Mouse (Mus musculus): ENCODE measurements around the gene Acacb. TPM values are rescaled to one million over a fixed set of nuclear protein-coding genes. Genes with fewer than 3 reads are reported as not detected.

Acacb gene
- total RNA-seq, 2 experiments from 2014 or later: 120 to 133 TPM

DNA sequence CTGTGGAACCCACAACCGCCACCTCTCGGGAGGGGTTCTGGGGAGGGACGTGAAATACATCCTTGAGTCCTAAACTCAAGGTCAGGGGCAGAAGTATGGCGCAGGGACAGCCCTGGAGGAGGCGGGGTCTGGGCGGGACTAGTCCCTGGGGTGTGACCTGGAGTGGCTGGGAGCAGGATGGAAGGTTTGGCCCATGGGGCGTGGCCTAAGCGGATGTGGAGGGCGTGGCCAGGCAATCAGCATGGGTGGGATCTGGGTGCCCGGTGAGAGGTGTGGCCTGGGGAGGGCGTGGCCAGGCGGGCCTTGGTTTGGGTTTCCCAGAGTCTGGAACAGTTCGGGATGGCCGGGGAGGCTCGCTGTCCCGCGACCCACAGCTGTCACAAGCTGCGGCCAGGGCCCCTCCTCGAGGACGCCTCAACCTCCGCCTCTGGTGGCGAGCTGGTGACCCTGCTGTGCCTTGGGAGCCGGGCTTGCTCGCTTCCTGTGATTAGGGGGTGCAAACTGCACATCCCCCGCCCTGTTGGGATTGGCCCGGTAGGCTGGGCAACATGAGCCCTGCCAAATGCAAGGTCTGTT lies 29.3 kb downstream of the Acacb start:
- DNase-seq: peak; percentile 96

DNA sequence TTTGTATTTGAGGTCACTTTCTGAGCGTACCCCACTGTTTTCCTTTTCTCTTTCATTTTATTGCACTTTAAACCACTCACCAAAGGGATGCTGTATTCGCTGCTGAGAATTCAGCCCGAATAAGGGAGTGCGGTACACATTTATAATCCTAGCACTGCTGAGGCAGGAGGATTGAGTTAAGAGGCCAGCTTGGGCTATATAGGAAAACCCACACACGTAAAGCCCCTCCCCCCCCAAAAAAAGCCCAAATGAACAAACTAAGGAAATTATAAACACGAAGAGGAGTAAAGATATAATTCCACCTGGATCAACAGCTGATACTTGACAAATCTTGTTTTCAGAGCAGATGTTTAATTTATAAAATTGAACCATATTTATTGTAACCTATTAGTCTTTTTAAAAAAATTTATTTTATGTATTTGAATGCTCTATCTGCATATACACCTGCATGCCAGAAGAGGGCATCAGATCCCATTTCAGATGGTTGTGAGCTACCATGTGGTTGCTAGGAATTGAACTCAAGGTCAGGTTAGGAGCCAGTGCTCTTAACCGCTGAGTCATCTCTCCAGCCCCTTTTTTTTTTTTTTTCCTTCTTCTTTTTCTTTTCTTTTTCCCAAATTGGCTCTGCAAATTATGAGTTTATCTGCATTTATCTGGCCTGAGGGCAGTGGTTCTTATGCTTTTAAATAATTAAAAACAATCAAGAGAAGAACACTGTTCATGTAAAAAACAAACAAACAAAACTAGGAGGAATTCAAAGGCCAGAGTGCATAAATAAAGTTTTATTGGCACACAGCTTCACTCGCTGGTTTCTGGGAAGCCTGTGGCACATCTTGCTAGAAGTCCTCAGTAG lies 30.4 kb downstream of the Acacb start:
- DNase-seq: no peak

DNA sequence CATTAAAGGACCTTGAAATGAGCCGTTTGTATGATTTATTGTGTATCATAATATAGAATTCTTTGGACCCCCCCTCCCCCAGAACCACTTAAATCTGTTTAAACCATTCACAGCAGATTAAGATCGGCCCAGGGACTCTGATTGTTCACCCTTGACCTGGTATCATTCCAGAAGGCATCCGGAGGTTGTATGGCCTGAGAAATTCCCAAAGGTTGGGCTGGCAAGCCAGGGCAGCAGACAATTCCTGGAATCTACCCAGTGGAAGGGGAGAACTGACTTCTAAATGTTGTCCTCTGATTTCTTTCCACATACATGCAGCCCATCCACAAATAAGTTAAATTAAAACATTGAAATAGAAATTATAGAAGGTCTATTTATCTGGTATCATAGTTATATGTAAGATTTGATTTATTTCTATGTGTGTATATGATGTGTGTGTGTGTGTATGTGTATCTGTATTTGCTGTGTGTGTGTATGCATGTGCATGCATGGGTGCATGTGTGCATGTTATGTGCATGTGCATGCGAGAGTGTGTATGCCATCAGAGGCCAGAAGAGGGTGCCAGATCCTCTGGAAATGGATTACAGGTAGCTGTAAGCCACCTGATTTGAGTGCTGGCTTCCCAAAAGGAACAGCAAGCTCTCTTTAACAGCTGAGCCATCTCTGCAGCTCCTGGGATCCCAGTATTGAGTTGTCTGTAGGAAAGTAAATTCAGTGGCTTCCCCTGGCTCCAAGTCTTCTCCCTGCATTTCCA lies 31.8 kb downstream of the Acacb start:
- DNase-seq: no peak

DNA sequence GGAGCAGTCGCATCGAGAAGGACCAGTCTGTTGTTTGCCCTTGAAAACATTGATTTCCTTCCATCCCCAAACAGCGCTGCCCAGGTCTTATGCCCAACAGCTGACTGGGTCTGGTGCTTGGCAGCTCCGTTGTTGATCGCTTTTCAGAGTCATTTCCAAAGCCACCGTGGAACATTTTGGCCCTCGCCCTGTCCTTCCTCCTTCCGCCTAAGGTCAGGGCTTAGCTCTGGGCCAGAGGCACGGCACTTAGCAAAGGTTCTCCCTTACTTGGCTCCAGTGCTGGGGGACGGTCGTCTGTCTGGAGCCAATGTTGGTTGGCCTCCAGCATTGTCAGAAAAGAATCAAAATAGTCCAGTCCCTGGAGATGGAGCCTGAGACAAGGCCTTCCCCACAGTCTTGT lies 33.2 kb downstream of the Acacb start:
- DNase-seq: peak; percentile 84

DNA sequence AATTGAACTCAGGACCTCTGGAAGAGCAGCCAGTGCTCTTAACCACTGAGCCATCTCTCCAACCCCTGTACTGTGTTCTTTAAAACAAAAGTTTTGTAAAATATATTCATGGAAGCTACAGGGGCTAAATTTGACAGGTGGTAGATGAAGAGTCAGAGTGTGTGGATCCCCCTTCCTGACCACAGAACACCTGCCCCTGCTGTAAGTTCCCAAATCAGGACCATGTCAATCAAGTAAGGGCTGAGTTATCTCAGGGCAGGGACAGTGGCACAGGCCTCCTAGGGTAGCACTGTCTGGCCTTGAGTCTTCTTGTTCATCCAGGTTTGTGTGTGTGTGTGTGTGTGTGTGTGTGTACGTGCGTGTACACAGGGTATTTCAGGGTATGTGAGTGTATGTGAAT lies 37.2 kb downstream of the Acacb start:
- no peak for DNase-seq

DNA sequence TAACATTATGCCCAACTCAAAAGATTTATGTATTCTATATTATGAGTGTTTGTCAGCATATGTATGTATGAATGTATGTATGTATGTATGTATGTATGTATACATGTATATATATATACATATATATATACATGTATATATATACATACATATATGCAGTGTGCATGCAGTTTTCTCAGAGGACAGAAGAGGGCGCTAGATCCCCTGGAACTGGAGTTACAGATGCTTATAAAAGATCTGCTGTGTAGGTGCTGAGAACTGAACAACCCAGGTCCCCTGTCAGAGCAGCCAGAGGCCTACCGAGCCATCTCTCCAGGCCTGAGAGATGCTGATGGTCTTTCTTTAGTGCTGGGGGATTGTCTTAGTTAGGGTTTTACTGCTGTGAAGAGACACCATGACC lies 40.8 kb downstream of the Acacb start:
- no peak for DNase-seq

DNA sequence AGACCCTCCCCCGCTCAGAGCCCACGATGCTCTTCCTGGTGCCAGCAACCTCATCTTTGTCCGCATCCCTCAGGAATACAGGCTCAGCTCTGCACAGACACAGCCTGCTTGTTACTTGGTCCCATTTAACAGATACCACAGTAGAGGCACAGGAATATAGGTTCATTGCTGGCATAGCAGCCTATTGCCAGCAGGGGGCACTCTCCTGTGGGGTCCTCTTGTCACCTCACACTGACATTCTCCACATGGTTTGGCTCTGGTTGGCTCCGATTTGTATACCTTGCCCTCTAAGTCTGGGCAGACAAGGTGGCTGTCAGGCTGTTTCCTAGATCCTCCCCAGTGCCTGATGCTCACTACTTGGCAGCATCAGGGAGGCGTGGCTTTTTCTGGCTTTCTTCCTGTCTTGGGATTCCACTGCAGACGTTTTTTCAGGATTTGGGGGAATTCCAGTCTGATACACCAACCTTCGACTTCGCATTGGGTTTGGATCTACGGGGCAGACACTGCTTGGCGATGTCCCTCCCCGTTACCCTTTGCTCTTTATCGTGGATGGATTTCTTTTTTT lies 42.6 kb downstream of the Acacb start:
- no peak for DNase-seq

DNA sequence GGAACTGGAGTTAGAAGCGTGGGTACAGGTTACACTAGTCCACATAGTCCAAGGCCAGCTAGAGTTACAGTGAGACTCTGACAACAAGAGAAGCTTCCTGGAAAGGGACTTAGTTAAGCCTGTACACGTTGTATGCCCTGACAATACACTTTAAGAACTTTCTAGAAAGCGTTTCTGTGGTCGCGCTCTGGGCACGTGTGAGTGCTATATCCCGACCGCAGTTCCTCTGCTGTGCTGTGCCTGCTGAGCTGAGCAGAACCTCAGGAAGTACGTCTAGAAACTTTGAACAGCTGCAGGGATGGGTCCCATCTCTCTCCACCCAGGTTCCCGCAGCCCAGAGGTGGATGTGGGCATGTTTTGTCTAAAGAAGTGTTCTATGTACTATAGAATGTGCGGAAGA lies 47.8 kb downstream of the Acacb start:
- no peak for DNase-seq

DNA sequence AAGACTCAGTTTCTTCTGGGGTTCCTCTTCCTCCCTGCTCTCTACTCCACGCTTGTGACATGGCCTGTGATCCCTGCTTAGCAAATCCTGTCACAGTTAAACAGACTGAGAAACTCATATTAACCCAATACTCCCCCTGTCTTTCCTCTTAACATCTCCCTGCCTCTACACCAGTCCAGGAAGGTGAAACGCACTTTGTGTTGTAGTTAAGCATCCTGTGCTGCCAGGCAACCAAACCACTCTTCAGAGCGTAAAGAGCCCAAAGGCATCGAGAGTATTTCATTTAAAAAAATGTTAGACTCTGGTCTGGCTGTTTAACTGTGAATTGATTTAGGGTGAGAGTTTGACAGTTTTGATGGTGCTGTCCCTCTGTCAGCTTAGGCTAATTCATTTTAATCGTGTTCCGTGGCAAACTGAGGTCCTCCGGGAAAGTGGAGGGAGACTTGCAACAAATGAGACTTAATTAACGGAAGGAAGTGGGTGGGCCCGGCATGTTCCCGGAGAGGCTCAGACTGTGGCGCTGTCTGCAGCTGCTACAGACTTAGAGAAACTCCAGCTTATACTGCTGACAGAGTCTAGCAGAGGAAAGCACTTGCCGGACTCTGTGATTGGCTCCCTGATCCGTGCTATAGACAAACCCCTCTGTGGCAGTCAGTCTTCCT lies 52.9 kb downstream of the Acacb start:
- DNase-seq: no peak

DNA sequence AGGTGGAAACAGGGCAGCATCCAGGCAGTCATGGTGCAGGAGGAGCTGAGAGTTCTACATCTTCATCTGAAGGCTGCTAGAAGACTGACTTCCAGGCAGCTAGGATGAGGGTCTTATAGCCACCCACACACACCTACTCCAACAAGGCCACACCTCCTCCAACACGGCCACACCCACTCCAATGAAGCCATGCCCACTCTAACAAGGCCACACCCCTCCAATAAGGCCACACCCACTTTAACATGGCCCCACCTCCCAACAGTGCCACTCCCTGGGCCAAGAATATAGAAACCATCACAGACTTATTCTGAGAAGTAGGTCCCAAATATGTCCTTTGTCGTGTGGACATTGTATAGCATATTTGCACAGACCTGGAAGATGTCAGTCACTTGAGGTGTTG lies 59.8 kb downstream of the Acacb start:
- no peak for DNase-seq

DNA sequence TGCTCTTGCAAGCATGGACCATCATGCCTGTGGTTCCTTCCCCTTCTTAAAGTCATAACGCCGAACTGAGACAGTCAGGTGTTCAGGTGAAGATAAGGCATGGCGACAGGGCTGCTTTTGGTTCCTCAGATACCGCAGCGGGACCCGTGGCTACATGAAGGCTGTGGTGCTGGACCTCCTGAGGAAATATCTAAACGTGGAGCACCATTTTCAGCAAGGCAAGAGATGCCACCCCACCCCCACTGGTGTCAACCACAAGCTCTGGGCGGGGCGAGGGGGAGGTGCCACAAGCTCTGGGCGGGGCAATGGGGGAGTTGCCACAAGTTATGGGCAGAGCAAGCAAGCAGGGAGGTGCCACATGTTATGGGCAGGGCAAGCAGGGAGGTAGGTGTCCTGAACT lies 66.8 kb downstream of the Acacb start:
- DNase-seq: no peak

DNA sequence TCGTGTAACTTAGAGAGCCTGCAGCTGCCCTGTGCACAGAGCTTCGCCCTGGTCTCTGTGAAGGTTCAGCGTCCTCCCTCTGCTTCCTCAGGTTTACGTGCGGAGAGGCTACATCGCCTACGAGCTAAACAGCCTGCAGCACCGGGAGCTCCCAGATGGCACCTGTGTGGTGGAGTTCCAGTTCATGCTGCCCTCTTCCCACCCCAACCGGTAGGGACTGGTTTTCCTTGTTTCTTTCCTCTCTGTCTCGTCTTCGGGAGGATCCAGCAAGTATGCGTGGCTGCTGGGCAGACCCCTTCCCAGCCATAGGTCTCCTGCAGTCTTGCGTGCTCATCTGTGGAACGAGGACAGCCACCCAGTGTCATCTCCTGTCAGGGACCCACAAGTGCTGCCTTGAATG lies 72.4 kb downstream of the Acacb start:
- DNase-seq: no peak

DNA sequence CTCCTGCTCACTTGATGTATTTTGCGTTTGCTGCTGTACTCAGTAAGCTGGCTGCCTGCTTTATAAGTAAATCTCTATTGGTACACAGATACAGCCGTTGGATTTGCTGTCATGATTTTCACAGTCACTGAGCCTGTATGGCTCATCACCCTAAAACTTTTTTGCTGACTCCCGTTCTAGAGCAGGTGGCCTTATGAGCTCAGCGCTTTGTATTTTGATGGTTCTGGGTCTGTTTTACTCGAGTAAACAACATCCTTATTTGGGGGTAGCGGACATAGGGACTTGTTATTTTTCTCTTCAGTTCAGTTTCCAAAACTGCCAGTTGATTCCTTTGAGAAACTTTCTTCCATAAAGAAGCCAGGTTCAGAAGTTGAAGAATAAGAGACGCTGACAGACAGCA lies 79.7 kb downstream of the Acacb start:
- no peak for DNase-seq

DNA sequence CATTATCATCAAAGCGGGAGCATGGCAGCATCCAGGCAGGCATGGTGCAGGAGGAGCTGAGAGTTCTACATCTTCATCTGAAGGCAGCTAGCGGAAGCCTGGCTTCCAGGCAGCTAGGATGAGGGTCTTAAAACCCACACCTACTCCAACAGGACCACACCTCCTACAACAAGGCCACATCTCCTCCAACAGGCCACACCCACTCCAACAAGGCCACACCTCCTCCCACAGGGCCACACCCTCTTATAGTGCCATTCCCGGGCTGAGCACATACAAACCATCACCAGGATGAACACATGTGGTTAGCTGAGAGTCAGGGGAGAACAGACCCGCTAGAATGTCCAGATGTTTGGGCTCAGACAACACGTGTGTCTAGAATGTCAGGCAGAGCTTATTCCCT lies 82.6 kb downstream of the Acacb start:
- DNase-seq: no peak

DNA sequence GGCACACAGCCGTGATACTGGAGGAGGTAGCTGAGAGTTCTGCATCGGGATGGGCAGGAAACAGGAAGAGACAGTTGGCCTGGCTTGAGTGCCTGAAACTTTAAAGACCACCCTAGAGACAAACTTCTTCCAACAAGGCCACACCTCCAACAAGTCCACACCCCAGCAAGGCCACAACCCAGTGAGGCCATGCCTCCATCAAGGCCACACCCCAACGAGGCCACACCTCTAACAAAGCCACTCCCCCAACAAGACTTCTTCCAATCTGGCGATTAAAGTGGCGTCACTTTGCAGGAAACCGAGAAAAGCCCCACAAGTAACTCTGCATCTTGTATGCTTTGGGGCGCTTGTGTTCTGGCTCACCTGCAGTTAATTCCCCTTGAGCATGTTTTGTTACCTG lies 92.6 kb downstream of the Acacb start:
- DNase-seq: no peak

DNA sequence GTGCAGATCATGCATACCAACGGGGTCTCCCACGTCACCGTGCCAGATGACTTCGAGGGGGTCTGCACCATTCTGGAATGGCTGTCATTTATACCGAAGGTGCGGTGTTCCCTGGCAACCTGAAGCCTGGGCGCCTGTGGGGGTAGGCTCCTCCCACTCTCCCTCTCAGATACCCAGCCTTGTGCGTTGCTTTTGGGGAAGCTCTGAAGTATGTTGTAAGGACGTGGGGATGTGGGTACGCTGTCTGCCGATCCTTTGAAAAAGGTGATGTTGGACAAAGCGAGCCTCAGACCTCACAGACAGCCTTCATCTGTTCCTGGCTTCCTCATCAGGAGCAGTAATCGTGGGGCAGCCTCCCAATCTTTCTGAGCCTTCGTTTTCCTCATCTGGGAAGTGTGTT lies 93.4 kb downstream of the Acacb start:
- no peak for DNase-seq

DNA sequence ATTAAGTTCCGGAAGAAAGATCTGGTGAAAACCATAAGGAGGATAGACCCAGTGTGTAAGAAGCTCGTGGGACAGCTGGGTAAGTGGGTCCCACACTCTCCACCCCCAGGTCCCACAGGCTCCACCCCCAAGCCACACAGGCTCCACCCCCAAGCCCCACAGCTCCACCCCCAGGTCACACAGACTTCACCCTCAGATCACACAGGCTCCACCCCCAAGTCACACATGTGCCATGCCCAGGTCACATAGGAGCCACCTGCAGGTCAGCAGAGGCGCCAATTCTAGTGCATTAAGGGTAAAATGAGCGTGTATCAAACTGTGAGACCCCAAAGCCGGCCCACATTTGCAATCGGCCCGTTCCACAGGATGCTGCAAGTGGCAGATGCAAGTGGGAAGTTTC lies 100.1 kb downstream of the Acacb start:
- no peak for DNase-seq

DNA sequence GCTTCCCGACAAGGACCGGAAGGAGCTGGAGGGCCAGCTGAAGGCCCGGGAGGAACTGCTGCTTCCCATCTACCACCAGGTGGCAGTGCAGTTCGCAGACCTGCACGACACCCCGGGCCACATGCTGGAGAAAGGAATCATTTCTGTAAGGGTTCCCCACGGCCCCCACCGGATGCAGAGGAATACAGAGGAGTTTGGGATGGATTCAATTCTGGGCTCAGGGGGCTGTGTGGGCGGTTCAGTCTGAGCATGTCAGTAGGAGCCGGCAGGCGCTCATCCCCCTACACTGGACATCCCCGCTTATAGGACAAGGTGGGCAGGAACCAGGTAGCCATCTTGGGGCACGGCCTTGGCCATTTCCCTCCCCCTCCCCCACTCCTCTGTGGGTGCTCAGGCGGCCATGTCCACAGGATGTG lies 101.8 kb downstream of the Acacb start:
- DNase-seq: peak; percentile 44

DNA sequence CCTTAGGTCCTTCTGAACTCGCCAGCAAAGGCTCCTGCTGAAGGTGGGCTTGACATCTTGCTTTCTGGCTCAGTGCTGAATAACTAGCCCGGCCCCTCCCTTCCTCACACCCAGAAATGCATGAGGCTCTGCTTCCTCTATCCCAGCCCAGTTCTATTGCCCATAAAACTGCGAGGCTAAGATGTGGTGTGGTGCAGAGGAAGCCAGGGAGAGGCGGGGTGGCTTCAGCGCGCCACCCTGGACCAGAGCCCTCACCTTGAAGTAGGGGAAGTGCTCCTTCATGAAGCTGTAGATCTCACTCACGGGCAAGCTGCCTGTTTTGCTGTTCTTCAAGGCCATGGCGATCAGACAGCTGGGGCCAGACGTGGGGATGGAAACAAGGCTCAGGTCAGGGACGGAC lies 113.2 kb downstream of the Acacb start:
- no peak for DNase-seq

DNA sequence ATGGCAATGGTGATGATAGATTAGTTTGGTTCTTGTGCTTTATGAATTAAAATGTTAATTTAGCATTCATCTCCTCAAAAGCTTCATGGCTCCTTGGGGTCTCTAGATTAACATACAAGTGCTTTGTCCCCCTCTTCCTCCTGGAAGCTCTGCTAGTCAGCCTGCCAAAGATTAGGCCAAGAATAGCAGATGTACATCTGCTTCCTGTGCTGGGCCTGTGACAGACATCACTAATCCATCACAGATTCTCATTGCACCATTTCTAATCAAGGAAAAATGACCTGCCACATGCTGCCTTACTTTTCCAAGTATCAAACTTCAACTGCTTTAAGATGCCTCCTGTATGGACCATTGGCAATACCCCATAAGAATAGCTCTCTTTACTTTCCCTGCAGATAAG lies 115.2 kb downstream of the Acacb start:
- no peak for DNase-seq

DNA sequence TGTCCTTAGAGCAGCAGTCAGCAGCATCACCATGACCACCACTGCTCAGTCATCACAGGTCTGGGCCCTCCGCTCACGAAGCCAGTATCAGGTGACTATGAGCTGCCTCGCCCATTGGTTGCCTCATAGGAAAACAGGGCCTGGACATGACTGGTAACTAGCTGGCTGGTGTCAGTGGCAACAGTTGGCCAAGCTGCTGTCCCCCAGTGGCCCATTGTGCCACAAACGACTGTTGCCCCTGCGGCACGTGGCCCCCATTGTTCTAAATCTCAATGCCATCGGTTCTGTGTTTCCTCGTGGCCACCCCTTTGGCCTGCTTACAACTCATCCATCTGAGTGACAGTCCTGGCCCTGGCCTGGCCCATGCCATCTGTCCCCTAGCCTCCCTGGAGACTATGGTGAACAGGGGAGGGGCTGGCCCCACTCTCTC lies 117.7 kb downstream of the Acacb start:
- DNase-seq: no peak

DNA sequence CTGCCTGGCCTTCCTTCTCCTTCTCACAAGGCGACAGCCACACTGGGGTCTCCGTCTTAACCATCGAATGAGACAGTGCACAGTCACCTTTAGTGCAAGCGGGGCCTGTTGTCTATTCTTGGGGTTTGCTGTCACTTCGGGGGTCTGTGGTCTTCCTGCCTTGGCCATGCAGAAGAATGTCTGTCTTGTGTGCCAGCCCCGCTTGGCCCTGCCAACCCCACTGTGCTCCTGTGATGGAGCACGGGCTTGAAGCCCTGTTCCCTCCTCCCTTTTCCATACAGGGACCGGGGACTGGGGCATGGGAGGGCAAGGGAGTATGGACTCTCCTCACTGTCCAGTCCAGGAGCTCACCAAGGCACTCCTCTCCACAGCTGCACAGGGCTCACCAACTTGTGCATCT lies 118.5 kb downstream of the Acacb start:
- DNase-seq: no peak

DNA sequence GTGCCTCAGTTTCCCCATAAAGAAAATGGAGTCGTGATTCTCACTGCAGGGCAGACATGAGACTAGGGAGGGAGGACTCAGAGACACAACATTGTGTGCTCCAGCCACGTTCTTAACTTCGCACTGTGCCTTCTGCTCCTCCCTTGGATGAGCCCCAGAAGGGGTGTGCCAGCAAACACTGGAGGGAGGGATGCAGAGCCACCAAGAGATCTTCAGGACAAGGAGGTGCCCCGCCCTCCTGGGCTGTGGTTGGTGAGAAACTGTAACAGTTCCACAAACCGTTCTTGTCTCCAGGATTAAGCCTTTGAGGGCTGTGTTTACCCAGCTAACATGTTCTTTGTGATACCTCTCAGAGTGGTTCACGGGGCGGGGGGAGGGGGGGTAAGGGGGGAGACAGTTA lies 122.3 kb downstream of the Acacb start:
- DNase-seq: no peak
